Mouse (Mus musculus): Measurements from ENCODE around the gene Erbb3.

DNA sequence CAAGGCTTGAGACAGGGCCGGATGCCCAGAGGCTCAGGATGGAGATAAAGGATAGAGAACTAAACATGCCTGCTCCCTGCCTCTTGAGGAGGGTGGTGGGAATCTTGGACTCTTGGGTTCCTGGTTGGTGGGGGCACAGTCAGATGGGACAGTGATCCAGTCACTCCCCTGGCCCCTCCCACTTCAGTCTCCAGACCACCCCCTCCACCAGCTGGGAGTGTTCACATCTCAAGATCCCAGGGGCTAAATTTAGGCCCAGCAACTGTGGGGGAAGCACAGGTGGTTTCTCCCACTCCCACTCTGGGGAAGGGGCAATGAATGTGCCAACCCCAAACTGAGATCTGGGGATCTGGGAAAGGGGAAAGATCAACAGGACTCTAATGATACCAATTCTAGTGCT is 1.3 kb downstream of the Erbb3 start:
- TF ChIP-seq CTCF (IDR thresholded peaks at IDR 0.05; ENCODE audit: insufficient read depth, low read length) = no peak
- TF ChIP-seq POLR2A (IDR thresholded peaks at IDR 0.05; ENCODE audit: borderline replicate concordance, extremely low read depth, low read depth, low read length) = no peak

Data from lung, adult 2 months (tissue).